Mouse (Mus musculus) gastrocnemius, adult 2 months (tissue): ENCODE measurements around the gene Pkd1l1. TPM values are rescaled to one million over a fixed set of nuclear protein-coding genes. Genes with fewer than 3 reads are reported as not detected.

Source experiments
- DNase-seq: peaks from one replicate; pipeline ENCODE4 v3.0.0; 2022
- H3K27ac ChIP-seq: fragments of 200-600 bp; 2 replicates; pipeline ENCODE4 v1.8.1; 2022; ENCODE audit warnings: mild to moderate bottlenecking
- H3K4me3 ChIP-seq: fragments of 200-600 bp; 2 replicates; pipeline ENCODE4 v1.8.1; 2022; ENCODE audit warnings: mild to moderate bottlenecking, moderate library complexity
- CTCF ChIP-seq: fragments of 200-600 bp; IDR thresholded peaks from 2 replicates; pipeline ENCODE4 v1.8.1; 2022; ENCODE audit warnings: antibody characterized with exemption, mild to moderate bottlenecking, moderate library complexity
- intact Hi-C: fragments of 180-260 bp; cut with DNase I; formaldehyde crosslinking; loops from one replicate; pipeline ENCODE4 v1.15.1; 2025
- total RNA-seq, 2 experiments: library from RNA; stranded (reverse); gene quantifications; 2 replicates each; pipeline ENCODE4 v1.2.3; 2021

The Pkd1l1 gene
- total RNA-seq, 2 experiments from 2014 or later = 0.03 TPM; not detected in 1

GRCm38 (mm10) chr11:8881521-8881920, 91.5 kb downstream of the Pkd1l1 start:
- no peak for TF ChIP-seq CTCF
- no peak for DNase-seq
- H3K4me3 ChIP-seq = no peak overlapping the region
- intact Hi-C loops = no loop called here
- H3K27ac ChIP-seq = no peak overlapping the region

GRCm38 (mm10) chr11:8870115-8870514, 103.0 kb downstream of the Pkd1l1 start:
- no peak overlapping the region for H3K4me3 ChIP-seq
- TF ChIP-seq CTCF = no peak
- no peak for DNase-seq
- intact Hi-C loops = no loop called here
- no peak overlapping the region for H3K27ac ChIP-seq

GRCm38 (mm10) chr11:8866021-8866420, 107.0 kb downstream of the Pkd1l1 start:
- H3K27ac ChIP-seq = no peak overlapping the region
- intact Hi-C loops = no loop called here
- H3K4me3 ChIP-seq = no peak overlapping the region
- no peak for DNase-seq
- no peak for TF ChIP-seq CTCF

- no peak for DNase-seq
- no peak for TF ChIP-seq CTCF
- intact Hi-C loops = no loop called here
- Histone ChIP-seq H3K27ac (no peak overlapping the region), H3K4me3 (no peak overlapping the region)
These were observed 109.0 kb downstream of the Pkd1l1 start for GRCm38 (mm10) chr11:8863955-8864675.

GRCm38 (mm10) chr11:8862426-8862825, 110.6 kb downstream of the Pkd1l1 start:
- intact Hi-C loops = no loop called here
- H3K4me3 ChIP-seq = no peak overlapping the region
- H3K27ac ChIP-seq = no peak overlapping the region
- no peak for TF ChIP-seq CTCF
- DNase-seq = no peak

GRCm38 (mm10) chr11:8861978-8862377, 111.1 kb downstream of the Pkd1l1 start:
- Histone ChIP-seq H3K4me3 (no peak overlapping the region), H3K27ac (no peak overlapping the region)
- intact Hi-C loops = loop anchor here (1.0 to 2.0 kb wide), 2 partner anchors 327 to 437 kb away; no protein-coding TSS in a partner anchor
- no peak for TF ChIP-seq CTCF
- no peak for DNase-seq

- TF ChIP-seq CTCF = peak; percentile 45
- H3K4me3 ChIP-seq = no peak overlapping the region
- peak; percentile 20 for DNase-seq
- no peak overlapping the region for H3K27ac ChIP-seq
- intact Hi-C loops = loop anchor here (1.0 to 2.0 kb wide), 2 partner anchors 326 to 436 kb away; no protein-coding TSS in a partner anchor
These were observed 112.2 kb downstream of the Pkd1l1 start for GRCm38 (mm10) chr11:8860878-8861277.

- intact Hi-C loops = loop anchor here (2.0 kb wide), 1 partner anchor 435 kb away; no protein-coding TSS in a partner anchor
- H3K4me3 ChIP-seq = no peak overlapping the region
- peak; percentile 78 for DNase-seq
- TF ChIP-seq CTCF = peak; percentile 75
- H3K27ac ChIP-seq = no peak overlapping the region
These were observed 113.2 kb downstream of the Pkd1l1 start for GRCm38 (mm10) chr11:8859868-8860267.

GRCm38 (mm10) chr11:8859041-8859440, 114.0 kb downstream of the Pkd1l1 start:
- DNase-seq = no peak
- intact Hi-C loops = no loop called here

GRCm38 (mm10) chr11:8856125-8856524, 116.9 kb downstream of the Pkd1l1 start:
- Histone ChIP-seq H3K4me3 (no peak overlapping the region), H3K27ac (no peak overlapping the region)
- TF ChIP-seq CTCF = peak; percentile 12; the same call in 1 of the 2 replicates
- intact Hi-C loops = no loop called here
- no peak for DNase-seq

More at GRCm38 (mm10) chr11:8859041-8859440, 114.0 kb downstream of the Pkd1l1 start:
- Histone ChIP-seq H3K27ac (no peak overlapping the region), H3K4me3 (no peak overlapping the region)
- TF ChIP-seq CTCF = no peak

- Histone ChIP-seq H3K27ac (no peak overlapping the region), H3K4me3 (no peak overlapping the region)
- DNase-seq = no peak
- no peak for TF ChIP-seq CTCF
- intact Hi-C loops = no loop called here
These were observed 125.0 kb downstream of the Pkd1l1 start for GRCm38 (mm10) chr11:8848049-8848448.

GRCm38 (mm10) chr11:8847627-8848026, 125.4 kb downstream of the Pkd1l1 start:
- no peak overlapping the region for H3K27ac ChIP-seq
- TF ChIP-seq CTCF = no peak
- DNase-seq = no peak
- intact Hi-C loops = no loop called here
- no peak overlapping the region for H3K4me3 ChIP-seq

GRCm38 (mm10) chr11:8836176-8836575, 136.9 kb downstream of the Pkd1l1 start:
- DNase-seq = no peak
- no peak overlapping the region for H3K4me3 ChIP-seq
- no peak for TF ChIP-seq CTCF
- intact Hi-C loops = no loop called here
- H3K27ac ChIP-seq = no peak overlapping the region

GRCm38 (mm10) chr11:8834121-8834520, 138.9 kb downstream of the Pkd1l1 start:
- no peak for TF ChIP-seq CTCF
- intact Hi-C loops = no loop called here
- Histone ChIP-seq H3K4me3 (no peak overlapping the region), H3K27ac (no peak overlapping the region)
- no peak for DNase-seq
